Mouse (Mus musculus): Measurements from ENCODE around the gene 4930550C14Rik. TPM values are rescaled to one million over a fixed set of nuclear protein-coding genes. Genes with fewer than 3 reads are reported as not detected.
A peak's percentile ranks its signal among the peaks of the same experiment; 100 is the strongest.

The 4930550C14Rik gene
- 0.85 and 1.0 TPM in 2 replicates for polyA plus RNA-seq (2014; fragmentation: Nextera tagmentation; extraction: Ambion mirVana)

DNA sequence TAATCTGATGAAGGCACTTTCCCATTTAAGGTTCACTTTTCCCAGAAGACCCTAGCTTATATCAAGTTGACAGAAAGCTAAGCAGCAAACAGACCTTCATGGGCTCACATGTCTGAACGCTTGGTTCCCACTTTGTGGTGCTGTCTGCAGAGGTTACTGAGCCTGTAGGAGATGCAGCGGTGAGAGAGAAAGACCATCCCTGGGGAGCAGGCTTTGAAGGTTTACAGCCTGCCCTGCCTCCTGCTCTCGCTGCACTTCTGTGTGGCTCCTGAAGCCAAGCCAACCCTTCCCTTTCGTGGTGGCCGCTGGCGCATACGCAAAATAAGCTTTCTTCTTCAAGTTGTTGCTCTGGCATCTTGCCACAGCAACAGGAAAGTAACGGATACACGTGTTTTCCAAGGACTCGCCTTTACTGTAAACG is at the start of gene 4930550C14Rik:
4930550C14Rik (plus strand) TSS at position 35 of the 421 bp plus-strand sequence.
- H3K27ac ChIP-seq (ENCODE audit: low read depth, low read length), result no peak within 1 kb of the TSS
- DNase-seq (ENCODE audit: low spot score), result no peak
- no peak within 1 kb of the TSS for H3K4me3 ChIP-seq (ENCODE audit: low read depth, low read length)
- no peaks in the 10 kb centered on the region for H3K36me3 ChIP-seq (ENCODE audit: control insufficient read depth, insufficient read depth, low read length)
- H3K27me3 ChIP-seq (replicated peaks; ENCODE audit: control insufficient read depth, insufficient read depth, low read length), result no peaks in the 10 kb centered on the region
- H3K9me3 ChIP-seq (ENCODE audit: control insufficient read depth, low read length), result no peaks in the 10 kb centered on the region
- no peak within 1 kb of the TSS for H3K9ac ChIP-seq (ENCODE audit: low read depth, low read length)
- WGBS, result 39% methylated on average over 11 of the region's 11 CpGs
- no peak for ATAC-seq (replicated peaks; ENCODE audit: low FRiP score)
- peaks cover 3% of the 10 kb centered on the region; the same call in 1 of the 2 replicates for H3K4me1 ChIP-seq (replicated peaks; ENCODE audit: control insufficient read depth, insufficient read depth, low read length)
- peak within 1 kb of the TSS; percentile 18 for H3K4me2 ChIP-seq

DNA sequence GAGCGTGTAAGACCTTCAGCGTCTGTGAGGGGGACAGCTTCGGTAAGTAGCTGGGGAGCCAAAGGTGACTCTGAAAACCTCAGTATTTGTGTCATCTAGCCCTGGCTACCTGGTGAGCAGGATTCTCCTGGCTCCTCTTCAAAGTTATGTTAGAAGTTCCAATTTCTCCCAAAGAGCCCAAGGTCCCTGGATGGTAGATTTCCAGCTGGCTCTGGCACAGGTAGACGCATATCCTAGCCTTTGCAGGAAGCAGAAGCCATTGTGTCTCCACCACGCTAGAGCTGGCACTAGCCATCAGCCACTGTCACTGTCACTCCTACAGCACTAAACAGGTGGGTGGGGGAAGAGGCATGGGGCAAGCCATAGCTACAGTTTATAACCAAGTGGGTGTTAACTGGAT is 49.0 kb upstream of the 4930550C14Rik start:
- no peak overlapping the region for H3K27ac ChIP-seq (ENCODE audit: low read depth, low read length)
- 80% methylated on average over 5 of the region's 5 CpGs for WGBS
- DNase-seq (ENCODE audit: low spot score) (no peak), ATAC-seq (replicated peaks; ENCODE audit: low FRiP score) (no peak)
- no peak overlapping the region for H3K9ac ChIP-seq (ENCODE audit: low read depth, low read length)
- H3K9me3 ChIP-seq (ENCODE audit: control insufficient read depth, low read length), result no peaks in the 10 kb centered on the region
- no peaks in the 10 kb centered on the region for H3K36me3 ChIP-seq (ENCODE audit: control insufficient read depth, insufficient read depth, low read length)
- no peak overlapping the region for H3K4me3 ChIP-seq (ENCODE audit: low read depth, low read length)
- H3K27me3 ChIP-seq (replicated peaks; ENCODE audit: control insufficient read depth, insufficient read depth, low read length), result no peaks in the 10 kb centered on the region
- no peak overlapping the region for H3K4me2 ChIP-seq
- no peaks in the 10 kb centered on the region for H3K4me1 ChIP-seq (replicated peaks; ENCODE audit: control insufficient read depth, insufficient read depth, low read length)

GRCm38 (mm10) chr9:53356219-53357155 is 45.6 kb upstream of the 4930550C14Rik start:
- Histone ChIP-seq H3K9me3 (ENCODE audit: control insufficient read depth, low read length) (no peaks in the 10 kb centered on the region), H3K27ac (ENCODE audit: low read depth, low read length) (peak overlapping the region; percentile 39; the same call in 1 of the 2 replicates), H3K4me1 (replicated peaks; ENCODE audit: control insufficient read depth, insufficient read depth, low read length) (no peaks in the 10 kb centered on the region), H3K27me3 (replicated peaks; ENCODE audit: control insufficient read depth, insufficient read depth, low read length) (no peaks in the 10 kb centered on the region), H3K4me3 (ENCODE audit: low read depth, low read length) (no peak overlapping the region), H3K4me2 (peak overlapping the region; percentile 21; the same call in 1 of the 2 replicates), H3K36me3 (ENCODE audit: control insufficient read depth, insufficient read depth, low read length) (no peaks in the 10 kb centered on the region), H3K9ac (ENCODE audit: low read depth, low read length) (no peak overlapping the region)
- ATAC-seq (replicated peaks; ENCODE audit: low FRiP score) (peak; percentile 73), DNase-seq (ENCODE audit: low spot score) (no peak)
- WGBS, result 56% methylated on average over 14 of the region's 14 CpGs

- 25% methylated on average over 3 of the region's 3 CpGs for WGBS
- no peaks in the 10 kb centered on the region for H3K4me1 ChIP-seq (replicated peaks; ENCODE audit: control insufficient read depth, insufficient read depth, low read length)
- DNase-seq (ENCODE audit: low spot score) (no peak), ATAC-seq (replicated peaks; ENCODE audit: low FRiP score) (no peak)
- H3K4me3 ChIP-seq (ENCODE audit: low read depth, low read length), result no peak overlapping the region
- no peak overlapping the region for H3K9ac ChIP-seq (ENCODE audit: low read depth, low read length)
- no peaks in the 10 kb centered on the region for H3K9me3 ChIP-seq (ENCODE audit: control insufficient read depth, low read length)
- no peak overlapping the region for H3K27ac ChIP-seq (ENCODE audit: low read depth, low read length)
- H3K4me2 ChIP-seq, result no peak overlapping the region
- H3K36me3 ChIP-seq (ENCODE audit: control insufficient read depth, insufficient read depth, low read length), result no peaks in the 10 kb centered on the region
- no peaks in the 10 kb centered on the region for H3K27me3 ChIP-seq (replicated peaks; ENCODE audit: control insufficient read depth, insufficient read depth, low read length)
Observed at GRCm38 (mm10) chr9:53371339-53371738, 30.8 kb upstream of the 4930550C14Rik start.

DNA sequence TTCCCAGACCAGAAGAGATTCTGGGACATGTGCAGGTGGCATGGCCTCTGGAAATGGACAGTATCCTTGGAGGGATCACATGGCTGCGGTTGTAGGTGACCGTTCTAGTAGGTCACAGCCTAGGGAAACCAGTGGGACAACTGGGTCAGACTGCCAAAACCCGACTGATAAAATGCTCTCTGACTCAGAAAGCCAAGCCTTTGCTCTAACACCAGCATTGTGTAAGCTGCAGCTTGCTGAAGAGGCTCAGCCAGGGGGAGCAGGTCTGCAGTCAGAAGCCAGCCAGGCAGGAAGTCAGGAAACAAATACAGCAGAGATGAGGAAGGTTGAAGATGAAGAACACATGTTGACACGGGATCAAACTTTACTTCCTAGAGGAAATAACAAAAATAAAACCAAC is 26.2 kb upstream of the 4930550C14Rik start:
- Histone ChIP-seq H3K4me3 (ENCODE audit: low read depth, low read length) (no peak overlapping the region), H3K4me2 (no peak overlapping the region), H3K4me1 (replicated peaks; ENCODE audit: control insufficient read depth, insufficient read depth, low read length) (no peaks in the 10 kb centered on the region), H3K9me3 (ENCODE audit: control insufficient read depth, low read length) (no peaks in the 10 kb centered on the region), H3K27me3 (replicated peaks; ENCODE audit: control insufficient read depth, insufficient read depth, low read length) (no peaks in the 10 kb centered on the region), H3K9ac (ENCODE audit: low read depth, low read length) (no peak overlapping the region), H3K36me3 (ENCODE audit: control insufficient read depth, insufficient read depth, low read length) (no peaks in the 10 kb centered on the region), H3K27ac (ENCODE audit: low read depth, low read length) (no peak overlapping the region)
- no peak for ATAC-seq (replicated peaks; ENCODE audit: low FRiP score)
- WGBS, result 66% methylated on average over 4 of the region's 4 CpGs
- DNase-seq (ENCODE audit: low spot score), result no peak

DNA sequence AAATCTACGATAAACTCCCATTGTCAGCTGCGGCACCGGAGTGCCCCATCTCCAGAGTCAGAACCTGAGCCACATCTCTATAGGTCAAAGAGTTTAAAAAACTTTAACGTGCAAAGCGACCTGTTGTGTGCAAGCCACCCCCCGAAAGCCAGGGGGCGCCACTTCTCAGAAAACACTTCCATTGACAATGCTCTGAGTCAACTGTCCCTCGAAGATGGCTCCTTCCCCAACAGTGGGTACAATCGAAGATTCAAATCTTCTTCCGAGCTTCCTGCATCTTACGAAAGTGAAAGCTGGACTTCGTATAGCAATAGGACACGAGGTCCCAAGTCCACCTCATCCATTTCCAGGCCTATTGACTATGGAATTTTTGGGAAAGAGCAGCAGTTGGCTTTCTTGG is 25.3 kb upstream of the 4930550C14Rik start:
- Histone ChIP-seq H3K4me1 (replicated peaks; ENCODE audit: control insufficient read depth, insufficient read depth, low read length) (no peaks in the 10 kb centered on the region), H3K4me2 (no peak overlapping the region), H3K27me3 (replicated peaks; ENCODE audit: control insufficient read depth, insufficient read depth, low read length) (no peaks in the 10 kb centered on the region), H3K36me3 (ENCODE audit: control insufficient read depth, insufficient read depth, low read length) (no peaks in the 10 kb centered on the region), H3K9ac (ENCODE audit: low read depth, low read length) (no peak overlapping the region), H3K4me3 (ENCODE audit: low read depth, low read length) (no peak overlapping the region), H3K27ac (ENCODE audit: low read depth, low read length) (no peak overlapping the region), H3K9me3 (ENCODE audit: control insufficient read depth, low read length) (no peaks in the 10 kb centered on the region)
- no peak for ATAC-seq (replicated peaks; ENCODE audit: low FRiP score)
- WGBS, result 76% methylated on average over 13 of the region's 13 CpGs
- no peak for DNase-seq (ENCODE audit: low spot score)

GRCm38 (mm10) chr9:53377597-53377996 is 24.5 kb upstream of the 4930550C14Rik start:
- WGBS, result 49% methylated on average over 5 of the region's 5 CpGs
- Histone ChIP-seq H3K9ac (ENCODE audit: low read depth, low read length) (no peak overlapping the region), H3K9me3 (ENCODE audit: control insufficient read depth, low read length) (no peaks in the 10 kb centered on the region), H3K36me3 (ENCODE audit: control insufficient read depth, insufficient read depth, low read length) (no peaks in the 10 kb centered on the region), H3K4me1 (replicated peaks; ENCODE audit: control insufficient read depth, insufficient read depth, low read length) (no peaks in the 10 kb centered on the region), H3K4me3 (ENCODE audit: low read depth, low read length) (no peak overlapping the region), H3K27me3 (replicated peaks; ENCODE audit: control insufficient read depth, insufficient read depth, low read length) (no peaks in the 10 kb centered on the region), H3K4me2 (no peak overlapping the region), H3K27ac (ENCODE audit: low read depth, low read length) (no peak overlapping the region)
- DNase-seq (ENCODE audit: low spot score) (no peak), ATAC-seq (replicated peaks; ENCODE audit: low FRiP score) (no peak)

DNA sequence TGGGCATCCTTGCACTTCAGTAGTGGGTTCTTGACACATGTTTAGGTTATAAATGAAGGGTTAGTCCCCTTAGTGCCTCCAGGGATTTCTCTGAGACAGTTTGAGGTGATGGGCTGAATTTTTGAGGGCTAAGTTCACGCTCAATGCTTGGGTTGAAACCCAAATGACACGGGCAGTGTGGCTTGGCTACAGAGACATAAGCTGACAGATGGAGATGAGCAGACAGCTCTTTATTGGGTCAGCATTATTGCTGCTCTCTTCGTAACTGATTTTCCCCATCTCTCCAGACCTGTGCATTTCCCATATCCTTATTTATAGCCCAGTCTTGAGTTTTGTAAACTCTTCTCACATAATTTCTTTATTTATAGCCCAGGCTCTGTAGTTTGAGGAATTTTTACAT is 24.0 kb upstream of the 4930550C14Rik start:
- WGBS, result 81% methylated on average over 3 of the region's 3 CpGs
- H3K27ac ChIP-seq (ENCODE audit: low read depth, low read length), result no peak overlapping the region
- no peaks in the 10 kb centered on the region for H3K9me3 ChIP-seq (ENCODE audit: control insufficient read depth, low read length)
- no peaks in the 10 kb centered on the region for H3K4me1 ChIP-seq (replicated peaks; ENCODE audit: control insufficient read depth, insufficient read depth, low read length)
- DNase-seq (ENCODE audit: low spot score) (no peak), ATAC-seq (replicated peaks; ENCODE audit: low FRiP score) (no peak)
- H3K9ac ChIP-seq (ENCODE audit: low read depth, low read length), result no peak overlapping the region
- no peak overlapping the region for H3K4me3 ChIP-seq (ENCODE audit: low read depth, low read length)
- H3K27me3 ChIP-seq (replicated peaks; ENCODE audit: control insufficient read depth, insufficient read depth, low read length), result no peaks in the 10 kb centered on the region
- no peaks in the 10 kb centered on the region for H3K36me3 ChIP-seq (ENCODE audit: control insufficient read depth, insufficient read depth, low read length)
- H3K4me2 ChIP-seq, result no peak overlapping the region

GRCm38 (mm10) chr9:53380595-53380994 is 21.5 kb upstream of the 4930550C14Rik start:
- 55% methylated on average over 2 of the region's 2 CpGs for WGBS
- H3K4me1 ChIP-seq (replicated peaks; ENCODE audit: control insufficient read depth, insufficient read depth, low read length), result no peaks in the 10 kb centered on the region
- no peak overlapping the region for H3K27ac ChIP-seq (ENCODE audit: low read depth, low read length)
- H3K4me2 ChIP-seq, result no peak overlapping the region
- H3K9ac ChIP-seq (ENCODE audit: low read depth, low read length), result no peak overlapping the region
- no peaks in the 10 kb centered on the region for H3K27me3 ChIP-seq (replicated peaks; ENCODE audit: control insufficient read depth, insufficient read depth, low read length)
- ATAC-seq (replicated peaks; ENCODE audit: low FRiP score) (no peak), DNase-seq (ENCODE audit: low spot score) (no peak)
- H3K4me3 ChIP-seq (ENCODE audit: low read depth, low read length), result no peak overlapping the region
- no peaks in the 10 kb centered on the region for H3K36me3 ChIP-seq (ENCODE audit: control insufficient read depth, insufficient read depth, low read length)
- no peaks in the 10 kb centered on the region for H3K9me3 ChIP-seq (ENCODE audit: control insufficient read depth, low read length)

Data from liver, embryonic 11.5 days (tissue).